Mouse (Mus musculus) CH12.LX (cell line): ENCODE measurements around the gene Apba2. TPM values are rescaled to one million over a fixed set of nuclear protein-coding genes. Genes with fewer than 3 reads are reported as not detected.

Experiments
- DNase-seq: peaks from one replicate; pipeline ENCODE4 v3.0.0-alpha.2; 2013; ENCODE audit errors: extremely low read depth
- H3K27ac ChIP-seq: 2 replicates; pipeline ENCODE4 v1.5.1; 2012; ENCODE audit warnings: low read depth, mild to moderate bottlenecking, control low read depth, moderate library complexity; ENCODE audit not compliant: insufficient read depth
- H3K27me3 ChIP-seq: replicated peaks from 2 replicates; pipeline ENCODE3; 2012; ENCODE audit warnings: inconsistent platforms
- H3K36me3 ChIP-seq, 2 experiments: replicated peaks in 1 of 2; 2 replicates each; pipeline versions ENCODE3 to v1.6.1; 2012; ENCODE audit warnings: inconsistent platforms in 1 of 2, low read length in 1 of 2, mild to moderate bottlenecking in 1 of 2, mixed read lengths in 1 of 2, moderate library complexity in 1 of 2; ENCODE audit not compliant: control insufficient read depth in 1 of 2, insufficient read depth in 1 of 2
- H3K4me1 ChIP-seq, 2 experiments: 2 replicates each; pipeline ENCODE4 v1.6.1; 2012; ENCODE audit warnings: inconsistent platforms in 1 of 2, moderate library complexity in 1 of 2; ENCODE audit not compliant: insufficient read depth in 2 of 2, control insufficient read depth in 1 of 2
- H3K4me2 ChIP-seq: 2 replicates; pipeline ENCODE4 v1.6.1; 2012; ENCODE audit warnings: low read depth, mild to moderate bottlenecking, control low read depth; ENCODE audit not compliant: poor library complexity, insufficient read depth, severe bottlenecking
- H3K4me3 ChIP-seq, 3 experiments: fragments of 150-350 bp in 1 of 3; sonication (generic) in 1 of 3; replicated peaks in 1 of 3; 2 replicates each; pipeline versions ENCODE3 to v1.5.1; 2011 to 2012; ENCODE audit warnings: low read depth in 2 of 3, low read length in 2 of 3, mild to moderate bottlenecking in 2 of 3, moderate library complexity in 2 of 3, control low read depth in 1 of 3, improper control_type of control experiment in 1 of 3, inconsistent platforms in 1 of 3, mixed read lengths in 1 of 3; ENCODE audit not compliant: poor library complexity in 1 of 3
- H3K79me2 ChIP-seq: replicated peaks from 2 replicates; pipeline ENCODE4 v1.6.1; 2012; ENCODE audit warnings: mild to moderate bottlenecking, moderate library complexity; ENCODE audit not compliant: control insufficient read depth, poor library complexity, insufficient read depth, severe bottlenecking; ENCODE audit errors: extremely low read depth
- H3K9ac ChIP-seq: 2 replicates; pipeline ENCODE4 v1.6.1; 2012; ENCODE audit warnings: low read depth, mild to moderate bottlenecking, control low read depth, moderate library complexity; ENCODE audit not compliant: insufficient read depth
- H3K9me3 ChIP-seq: replicated peaks from 2 replicates; pipeline ENCODE3; 2012; ENCODE audit warnings: low read length, inconsistent platforms, mixed read lengths
- BHLHE40 ChIP-seq: IDR thresholded peaks from 2 replicates; pipeline ENCODE4 v1.6.1; 2011; ENCODE audit warnings: mild to moderate bottlenecking, low read depth, low read length, improper control_type of control experiment
- CHD2 ChIP-seq: IDR thresholded peaks from 2 replicates; pipeline ENCODE4 v1.6.1; 2011; ENCODE audit warnings: low read length, improper control_type of control experiment
- CTCF ChIP-seq, 2 experiments: IDR thresholded peaks in 1 of 2; conservative IDR thresholded peaks in 1 of 2; 2 replicates each; pipeline ENCODE4 v1.5.1; 2011 to 2012; ENCODE audit warnings: low read depth in 2 of 2, low read length in 2 of 2, improper control_type of control experiment in 1 of 2, inconsistent platforms in 1 of 2, mild to moderate bottlenecking in 1 of 2, moderate library complexity in 1 of 2
- E2F4 ChIP-seq: IDR thresholded peaks from 2 replicates; pipeline ENCODE4 v1.6.1; 2011; ENCODE audit warnings: low read depth, low read length, improper control_type of control experiment; ENCODE audit not compliant: insufficient replicate concordance
- ELF1 ChIP-seq: IDR thresholded peaks from 2 replicates; pipeline ENCODE4 v1.6.1; 2014; ENCODE audit warnings: low read depth, mild to moderate bottlenecking, inconsistent platforms, low read length, improper control_type of control experiment
- ETS1 ChIP-seq: conservative IDR thresholded peaks from 2 replicates; pipeline ENCODE4 v1.6.1; 2012; ENCODE audit warnings: low read depth, mild to moderate bottlenecking, inconsistent platforms, low read length, improper control_type of control experiment, moderate library complexity
- GABPA ChIP-seq: IDR thresholded peaks from 2 replicates; pipeline ENCODE4 v1.6.1; 2012; ENCODE audit warnings: low read depth, low read length, improper control_type of control experiment, inconsistent platforms; ENCODE audit not compliant: insufficient replicate concordance
- HCFC1 ChIP-seq: IDR thresholded peaks from 2 replicates; pipeline ENCODE4 v1.6.1; 2012; ENCODE audit warnings: low read depth, mild to moderate bottlenecking, inconsistent platforms, low read length, improper control_type of control experiment
- JUN ChIP-seq: IDR thresholded peaks from 2 replicates; pipeline ENCODE4 v1.6.1; 2011; ENCODE audit warnings: low read depth, mild to moderate bottlenecking, low read length, improper control_type of control experiment, moderate library complexity; ENCODE audit not compliant: insufficient read depth
- JUND ChIP-seq: conservative IDR thresholded peaks from 2 replicates; pipeline ENCODE4 v1.6.1; 2011; ENCODE audit warnings: low read depth, low read length, improper control_type of control experiment
- MAFK ChIP-seq: IDR thresholded peaks from 2 replicates; pipeline ENCODE4 v1.6.1; 2011; ENCODE audit warnings: low read length, improper control_type of control experiment; ENCODE audit not compliant: insufficient replicate concordance
- MAX ChIP-seq: IDR thresholded peaks from 2 replicates; pipeline ENCODE4 v1.6.1; 2011; ENCODE audit warnings: low read length, improper control_type of control experiment
- MAZ ChIP-seq: IDR thresholded peaks from 2 replicates; pipeline ENCODE4 v1.6.1; 2012; ENCODE audit warnings: low read depth, mild to moderate bottlenecking, inconsistent platforms, low read length, improper control_type of control experiment, moderate library complexity
- MEF2A ChIP-seq: IDR thresholded peaks from 2 replicates; pipeline ENCODE4 v1.6.1; 2014; ENCODE audit warnings: low read depth, mild to moderate bottlenecking, inconsistent platforms, low read length, improper control_type of control experiment, borderline replicate concordance
- MXI1 ChIP-seq: IDR thresholded peaks from 2 replicates; pipeline ENCODE4 v1.6.1; 2011; ENCODE audit warnings: mild to moderate bottlenecking, low read depth, low read length, improper control_type of control experiment
- MYC ChIP-seq: IDR thresholded peaks from 2 replicates; pipeline ENCODE4 v1.6.1; 2011; ENCODE audit warnings: low read depth, mild to moderate bottlenecking, improper control_type of control experiment, low read length
- NRF1 ChIP-seq: IDR thresholded peaks from 2 replicates; pipeline ENCODE4 v1.6.1; 2014; ENCODE audit warnings: low read depth, mild to moderate bottlenecking, inconsistent platforms, low read length, improper control_type of control experiment, moderate library complexity
- PAX5 ChIP-seq: IDR thresholded peaks from 2 replicates; pipeline ENCODE4 v1.6.1; 2012; ENCODE audit warnings: low read length, inconsistent platforms, mixed read lengths
- POLR2AphosphoS2 ChIP-seq: IDR thresholded peaks from 2 replicates; pipeline ENCODE4 v1.6.1; 2011; ENCODE audit warnings: low read depth, low read length, improper control_type of control experiment
- RAD21 ChIP-seq: IDR thresholded peaks from 2 replicates; pipeline ENCODE4 v1.6.1; 2011; ENCODE audit warnings: low read depth, mild to moderate bottlenecking, low read length, improper control_type of control experiment, moderate library complexity
- RCOR1 ChIP-seq: conservative IDR thresholded peaks from 2 replicates; pipeline ENCODE4 v1.6.1; 2012; ENCODE audit warnings: low read depth, mild to moderate bottlenecking, inconsistent platforms, low read length, improper control_type of control experiment
- SIN3A ChIP-seq: IDR thresholded peaks from 2 replicates; pipeline ENCODE4 v1.6.1; 2012; ENCODE audit warnings: low read length, improper control_type of control experiment, inconsistent platforms
- SMC3 ChIP-seq: IDR thresholded peaks from 2 replicates; pipeline ENCODE4 v1.6.1; 2011; ENCODE audit warnings: low read depth, low read length, improper control_type of control experiment
- USF1 ChIP-seq: IDR thresholded peaks from 2 replicates; pipeline ENCODE4 v1.6.1; 2014; ENCODE audit warnings: low read depth, mild to moderate bottlenecking, inconsistent platforms, low read length, improper control_type of control experiment
- USF2 ChIP-seq: conservative IDR thresholded peaks from 2 replicates; pipeline ENCODE4 v1.6.1; 2011; ENCODE audit warnings: low read depth, low read length, improper control_type of control experiment
- ZC3H11A ChIP-seq: IDR thresholded peaks from 2 replicates; pipeline ENCODE4 v1.6.1; 2012; ENCODE audit warnings: low read depth, mild to moderate bottlenecking, inconsistent platforms, low read length, improper control_type of control experiment
- ZKSCAN1 ChIP-seq: IDR thresholded peaks from 2 replicates; pipeline ENCODE4 v1.6.1; 2012; ENCODE audit warnings: low read depth, inconsistent platforms, low read length, improper control_type of control experiment, borderline replicate concordance
- ZNF384 ChIP-seq: IDR thresholded peaks from 2 replicates; pipeline ENCODE4 v1.6.1; 2012; ENCODE audit warnings: low read depth, low read length, improper control_type of control experiment, inconsistent platforms
- dilution Hi-C: fragments of 300-500 bp; cut with MboI; formaldehyde crosslinking; loops from 2 replicates; pipeline ENCODE4 v1.14.3; 2020; ENCODE audit warnings: low sequenced_read_pairs; ENCODE audit not compliant: extremely low pct_unique_long_range_greater_than_20kb, extremely low pct_ligation_motif_present
- in situ Hi-C: fragments of 300-500 bp; cut with MboI; formaldehyde crosslinking; loops from 3 replicates; pipeline ENCODE4 v1.14.3; 2019; ENCODE audit warnings: low sequenced_read_pairs, low pct_ligation_motif_present, low pct_unique_long_range_greater_than_20kb, mixed read lengths
- polyA plus RNA-seq: library from polyadenylated mRNA; unstranded; fragments of >175 nt; gene quantifications from 2 replicates; pipeline ENCODE4 v1.2.1, GENCODE M21; 2012; ENCODE audit warnings: low read depth; ENCODE audit not compliant: insufficient read length
- total RNA-seq, 2 experiments: library from RNA; depleted of rRNA; stranded (reverse); fragments of 300-350 nt in 1 of 2; fragments of >200 nt in 1 of 2; gene quantifications; 2 replicates each; pipeline ENCODE4 v1.2.3; 2012 to 2014

Gene Apba2
- total and polyA plus RNA-seq, 3 experiments: 0.19 TPM; not detected in 2

- DNase-seq: no peak
- TF ChIP-seq MAX (no peak), MAFK (no peak), CHD2 (no peak), RAD21 (no peak), ELF1 (no peak), MAZ (no peak), POLR2AphosphoS2 (no peak), CTCF (conservative IDR thresholded peaks at IDR 0.05 in 1 of 2, IDR thresholded peaks at IDR 0.05 in 1 of 2; ENCODE audit: low read depth in 2 of 2, low read length in 2 of 2) (no peak), ZC3H11A (no peak), SIN3A (no peak), NRF1 (no peak), RCOR1 (no peak), JUND (no peak), MEF2A (no peak), ZKSCAN1 (no peak), ETS1 (no peak), BHLHE40 (no peak), GABPA (no peak), USF2 (no peak)
- H3K79me2 ChIP-seq: no peaks in the 10 kb centered on the region
- H3K36me3 ChIP-seq: no peaks in the 10 kb centered on the region
- peaks cover 17% of the 10 kb centered on the region for H3K27me3 ChIP-seq
- no peak overlapping the region for H3K4me2 ChIP-seq
- in situ Hi-C loops: loop anchor here (25.0 kb wide), 1 partner anchor 172 kb away; no protein-coding TSS in a partner anchor
- H3K27ac ChIP-seq: no peak overlapping the region
- dilution Hi-C loops: no loop called here
- H3K4me1 ChIP-seq: peaks cover 6 to 32% of the 10 kb centered on the region in 2 experiments
- no peak overlapping the region for H3K4me3 ChIP-seq
- H3K9me3 ChIP-seq: no peaks in the 10 kb centered on the region
- no peak overlapping the region for H3K9ac ChIP-seq
These were observed 63.5 kb downstream of the Apba2 start for GRCm38 (mm10) chr7:64564891-64565571.

- dilution Hi-C loops: no loop called here
- H3K4me1 ChIP-seq: peaks cover 6 to 31% of the 10 kb centered on the region in 2 experiments
- H3K36me3 ChIP-seq: no peaks in the 10 kb centered on the region
- H3K27me3 ChIP-seq: peaks cover 19% of the 10 kb centered on the region
- H3K4me2 ChIP-seq: no peak overlapping the region
- H3K9me3 ChIP-seq: no peaks in the 10 kb centered on the region
- H3K4me3 ChIP-seq: no peak overlapping the region
- no peak overlapping the region for H3K27ac ChIP-seq
- no peak overlapping the region for H3K9ac ChIP-seq
- TF ChIP-seq GABPA (no peak), CHD2 (no peak), RAD21 (no peak), ZC3H11A (no peak), JUND (no peak), MAX (no peak), SMC3 (no peak), MYC (no peak), PAX5 (no peak), ZNF384 (no peak), ETS1 (no peak), BHLHE40 (no peak), MAFK (no peak), JUN (no peak), E2F4 (no peak), MXI1 (no peak), USF1 (no peak), HCFC1 (no peak)
- TF ChIP-seq, all 38 proteins: peak for 0
- H3K79me2 ChIP-seq: no peaks in the 10 kb centered on the region
- in situ Hi-C loops: loop anchor here (25.0 kb wide), 1 partner anchor 171 kb away; no protein-coding TSS in a partner anchor
- DNase-seq: no peak
These were observed 65.1 kb downstream of the Apba2 start for GRCm38 (mm10) chr7:64566371-64567243.
